In the genomic region with DNA sequence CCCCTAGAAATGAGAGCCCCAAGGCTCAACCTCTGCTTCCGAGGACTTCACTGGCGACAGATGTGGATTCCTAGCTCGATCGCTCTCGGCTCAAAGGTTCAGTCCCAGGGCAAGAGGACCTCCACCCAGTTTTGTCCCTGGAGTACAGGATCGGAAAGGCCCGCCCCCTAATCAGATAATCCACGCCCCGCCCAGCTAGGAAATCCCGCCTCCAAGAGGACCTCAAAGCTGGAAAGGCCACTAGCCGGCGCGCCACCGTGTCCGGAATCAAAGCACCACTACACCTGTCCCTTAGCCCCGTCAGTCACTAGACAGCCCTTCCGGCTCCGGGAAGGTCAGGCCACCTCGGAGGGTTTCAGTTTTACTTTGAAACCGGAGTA, we compare ENCODE assay signal across 8 mouse cellular contexts. TPM values are rescaled to one million over a fixed set of nuclear protein-coding genes. Genes with fewer than 3 reads are reported as not detected.
DNase-seq lines count a peak whose midpoint lies in the region; ATAC-seq and TF ChIP-seq lines count a peak whose summit lies in the region.

No protein-coding gene starts in this region.

- H3K4me2 ChIP-seq in heart, embryonic 11.5 days: peak overlapping the region; percentile 73
- peak overlapping the region; percentile 81 for H3K4me2 ChIP-seq in kidney, embryonic 16.5 days (replicated peaks; ENCODE audit: low read depth, low read length)
- peak overlapping the region; percentile 64 for H3K4me2 ChIP-seq in stomach, embryonic 16.5 days (ENCODE audit: low read depth, low read length)

- peak overlapping the region; percentile 80 for H3K9ac ChIP-seq in heart, embryonic 11.5 days (ENCODE audit: low read depth, low read length)
- H3K9ac ChIP-seq in kidney, embryonic 16.5 days (replicated peaks; ENCODE audit: low read length): peak overlapping the region; percentile 82
- peak overlapping the region; percentile 83 for H3K9ac ChIP-seq in liver, adult 2 months (ENCODE audit: low read depth, low read length)
- H3K9ac ChIP-seq in stomach, embryonic 16.5 days (ENCODE audit: low read length): peak overlapping the region; percentile 85

- H3K27me3 ChIP-seq in E14TG2a.4 (ENCODE audit: insufficient read depth, low read length): no peaks in the 10 kb centered on the region
- H3K27me3 ChIP-seq in erythroblast, embryonic 14.5 days (ENCODE audit: control insufficient read depth): 0 out of 2 replicates have a peak, but pooled peaks cover 3% of the 10 kb centered on the region
- no peaks in the 10 kb centered on the region for H3K27me3 ChIP-seq in heart, embryonic 11.5 days (ENCODE audit: control insufficient read depth, insufficient read depth, low read length)
- H3K27me3 ChIP-seq in kidney, embryonic 16.5 days (ENCODE audit: insufficient read depth, low read length): no peaks in the 10 kb centered on the region
- H3K27me3 ChIP-seq in liver, adult 2 months (ENCODE audit: control insufficient read depth, insufficient read depth, low read length): no peaks in the 10 kb centered on the region
- no peaks in the 10 kb centered on the region for H3K27me3 ChIP-seq in stomach, embryonic 16.5 days (ENCODE audit: control insufficient read depth, insufficient read depth, low read length)

- H3K9me3 ChIP-seq in E14TG2a.4 (ENCODE audit: low read length): no peaks in the 10 kb centered on the region
- H3K9me3 ChIP-seq in erythroblast, embryonic 14.5 days (ENCODE audit: control insufficient read depth, low read length): 0 out of 2 replicates have a peak, but pooled peaks cover 2% of the 10 kb centered on the region
- H3K9me3 ChIP-seq in heart, embryonic 11.5 days (replicated peaks; ENCODE audit: control insufficient read depth, low read length): no peaks in the 10 kb centered on the region
- H3K9me3 ChIP-seq in kidney, embryonic 16.5 days (ENCODE audit: low read length): no peaks in the 10 kb centered on the region
- H3K9me3 ChIP-seq in stomach, embryonic 16.5 days (replicated peaks; ENCODE audit: control insufficient read depth, low read length): no peaks in the 10 kb centered on the region

- peak; percentile 43 for ATAC-seq in heart, embryonic 11.5 days (replicated peaks; ENCODE audit: insufficient number of reproducible peaks, low FRiP score, low TSS enrichment)
- peak; percentile 67 for ATAC-seq in kidney, embryonic 16.5 days (ENCODE audit: low FRiP score, low TSS enrichment)
- peak; percentile 38 for ATAC-seq in stomach, embryonic 16.5 days (ENCODE audit: insufficient read depth, low FRiP score)

- H3K79me2 ChIP-seq in liver, adult 2 months (ENCODE audit: control insufficient read depth, insufficient read depth, low read length): no peaks in the 10 kb centered on the region; the same call in 1 of the 2 replicates

- peak; percentile 39 for DNase-seq in brain, embryonic 18.5 days (ENCODE audit: low read depth, low spot score)
- DNase-seq in liver, adult 2 months (ENCODE audit: extremely low read depth, low read depth, low spot score): peak; percentile 82
- peak; percentile 19 to 58 for DNase-seq in monocyte, adult 2 months (ENCODE audit: low read depth in 1 of 2, low spot score in 2 of 2)

- under 1% methylated on average over 20 of the region's 20 CpGs for WGBS in heart, embryonic 11.5 days (ENCODE audit: insufficient replicate concordance)
- 0% methylated on average over 20 of the region's 20 CpGs for WGBS in kidney, embryonic 16.5 days
- 0% methylated on average over 20 of the region's 20 CpGs for WGBS in liver, adult 2 months
- 0% methylated on average over 20 of the region's 20 CpGs for WGBS in stomach, embryonic 16.5 days

- TF ChIP-seq POLR2A in liver, adult 2 months (IDR thresholded peaks at IDR 0.05; ENCODE audit: extremely low read depth, insufficient read depth, low read length): peak; percentile 74

- peaks cover 38% of the 10 kb centered on the region for H3K36me3 ChIP-seq in E14TG2a.4 (ENCODE audit: insufficient read depth, low read length)
- peaks cover 37% of the 10 kb centered on the region for H3K36me3 ChIP-seq in erythroblast, embryonic 14.5 days (ENCODE audit: control insufficient read depth)
- H3K36me3 ChIP-seq in heart, embryonic 11.5 days (ENCODE audit: control insufficient read depth, insufficient read depth, low read length): peaks cover 15% of the 10 kb centered on the region
- H3K36me3 ChIP-seq in kidney, embryonic 16.5 days (ENCODE audit: insufficient read depth, low read length): peaks cover 29% of the 10 kb centered on the region
- peaks cover 6% of the 10 kb centered on the region; the same call in 1 of the 2 replicates for H3K36me3 ChIP-seq in liver, adult 2 months (ENCODE audit: control insufficient read depth, insufficient read depth, low read length)
- peaks cover 11% of the 10 kb centered on the region for H3K36me3 ChIP-seq in stomach, embryonic 16.5 days (ENCODE audit: control insufficient read depth, insufficient read depth, low read length)

- H3K27ac ChIP-seq in heart, embryonic 11.5 days (ENCODE audit: low read depth, low read length): peak overlapping the region; percentile 95
- peak overlapping the region; percentile 96 for H3K27ac ChIP-seq in kidney, embryonic 16.5 days (ENCODE audit: low read length)
- H3K27ac ChIP-seq in liver, adult 2 months (replicated peaks; ENCODE audit: insufficient read depth, low read depth, low read length): peak overlapping the region; percentile 88
- H3K27ac ChIP-seq in stomach, embryonic 16.5 days (ENCODE audit: low read length): peak overlapping the region; percentile 97

- no peak for TF ChIP-seq CTCF in E14TG2a.4 (conservative IDR thresholded peaks at IDR 0.05; ENCODE audit: low read length)
- no peak for TF ChIP-seq CTCF in liver, adult 2 months (IDR thresholded peaks at IDR 0.05; ENCODE audit: low read depth, low read length)

- H3K4me1 ChIP-seq in E14TG2a.4 (replicated peaks; ENCODE audit: low read depth, low read length): peaks cover 29% of the 10 kb centered on the region
- H3K4me1 ChIP-seq in erythroblast, embryonic 14.5 days (ENCODE audit: control insufficient read depth): peaks cover 36% of the 10 kb centered on the region
- peaks cover 7% of the 10 kb centered on the region; the same call in 1 of the 2 replicates for H3K4me1 ChIP-seq in heart, embryonic 11.5 days (ENCODE audit: control insufficient read depth, insufficient read depth, low read length)
- peaks cover 12% of the 10 kb centered on the region for H3K4me1 ChIP-seq in kidney, embryonic 16.5 days (ENCODE audit: insufficient read depth, low read length)
- peaks cover 8% of the 10 kb centered on the region; the same call in 1 of the 2 replicates for H3K4me1 ChIP-seq in liver, adult 2 months (ENCODE audit: control insufficient read depth, insufficient read depth, low read length)
- H3K4me1 ChIP-seq in stomach, embryonic 16.5 days (ENCODE audit: control insufficient read depth, insufficient read depth, low read length): 0 out of 2 replicates have a peak, but pooled peaks cover 3% of the 10 kb centered on the region

- H3K4me3 ChIP-seq in E14TG2a.4 (replicated peaks; ENCODE audit: low read length): peak overlapping the region; percentile 95
- peak overlapping the region; percentile 89 for H3K4me3 ChIP-seq in erythroblast, embryonic 14.5 days (replicated peaks)
- peak overlapping the region; percentile 80 for H3K4me3 ChIP-seq in heart, embryonic 11.5 days (ENCODE audit: low read depth, low read length)
- H3K4me3 ChIP-seq in kidney, embryonic 16.5 days (ENCODE audit: low read length): peak overlapping the region; percentile 65
- H3K4me3 ChIP-seq in liver, adult 2 months (ENCODE audit: insufficient read depth, low read depth, low read length): peak overlapping the region; percentile 73
- peak overlapping the region; percentile 77 for H3K4me3 ChIP-seq in stomach, embryonic 16.5 days (replicated peaks; ENCODE audit: low read length)

RNA-seq across cellular contexts. Expression of a gene that starts 0.9 kb away (rescaled TPM):
- polyA plus RNA-seq in erythroblast, embryonic 14.5 days (2012): 3.7 and 4.8 TPM in 2 replicates
- 119 and 121 TPM in 2 replicates for polyA plus RNA-seq in heart, embryonic 11.5 days (2014; fragmentation: Nextera tagmentation; extraction: Ambion mirVana)
- polyA plus RNA-seq in kidney, embryonic 16.5 days (2015; fragmentation: Nextera tagmentation; extraction: Ambion mirVana): 168 and 184 TPM in 2 replicates
- 89.8 and 102 TPM in 2 replicates for total RNA-seq in liver, adult 2 months (2014; rRNA removed)
- 106 and 111 TPM in 2 replicates for polyA plus RNA-seq in liver, adult 2 months (2012; rRNA removed)
- 125 and 139 TPM in 2 replicates for polyA plus RNA-seq in stomach, embryonic 16.5 days (2015; fragmentation: Nextera tagmentation; extraction: Ambion mirVana)

RNA-seq across cellular contexts. Expression of a gene that starts 38.6 kb away (rescaled TPM):
- not detected in 2 replicates for polyA plus RNA-seq in erythroblast, embryonic 14.5 days (2012)
- 0.30 TPM in 1 of 2 replicates, not detected in the other for polyA plus RNA-seq in heart, embryonic 11.5 days (2014; fragmentation: Nextera tagmentation; extraction: Ambion mirVana)
- 1.0 and 3.0 TPM in 2 replicates for polyA plus RNA-seq in kidney, embryonic 16.5 days (2015; fragmentation: Nextera tagmentation; extraction: Ambion mirVana)
- total RNA-seq in liver, adult 2 months (2014; rRNA removed): 0.28 and 1.5 TPM in 2 replicates
- not detected in 2 replicates for polyA plus RNA-seq in liver, adult 2 months (2012; rRNA removed)
- 6.0 and 6.6 TPM in 2 replicates for polyA plus RNA-seq in stomach, embryonic 16.5 days (2015; fragmentation: Nextera tagmentation; extraction: Ambion mirVana)

RNA-seq across cellular contexts. Expression of a gene that starts 43.3 kb away (rescaled TPM):
- 0.03 and 0.12 TPM in 2 replicates for polyA plus RNA-seq in erythroblast, embryonic 14.5 days (2012)
- 428 and 477 TPM in 2 replicates for polyA plus RNA-seq in heart, embryonic 11.5 days (2014; fragmentation: Nextera tagmentation; extraction: Ambion mirVana)
- polyA plus RNA-seq in kidney, embryonic 16.5 days (2015; fragmentation: Nextera tagmentation; extraction: Ambion mirVana): 41.6 and 53.6 TPM in 2 replicates
- 3.1 and 4.0 TPM in 2 replicates for total RNA-seq in liver, adult 2 months (2014; rRNA removed)
- 2.4 and 2.5 TPM in 2 replicates for polyA plus RNA-seq in liver, adult 2 months (2012; rRNA removed)
- polyA plus RNA-seq in stomach, embryonic 16.5 days (2015; fragmentation: Nextera tagmentation; extraction: Ambion mirVana): 166 and 194 TPM in 2 replicates

RNA-seq across cellular contexts. Expression of a gene that starts 52.5 kb away (rescaled TPM):
- not detected in 2 replicates for polyA plus RNA-seq in erythroblast, embryonic 14.5 days (2012)
- 0.51 and 0.74 TPM in 2 replicates for polyA plus RNA-seq in heart, embryonic 11.5 days (2014; fragmentation: Nextera tagmentation; extraction: Ambion mirVana)
- polyA plus RNA-seq in kidney, embryonic 16.5 days (2015; fragmentation: Nextera tagmentation; extraction: Ambion mirVana): 0.54 and 0.87 TPM in 2 replicates
- total RNA-seq in liver, adult 2 months (2014; rRNA removed): under 0.01 and 0.13 TPM in 2 replicates
- polyA plus RNA-seq in liver, adult 2 months (2012; rRNA removed): not detected in 2 replicates
- polyA plus RNA-seq in stomach, embryonic 16.5 days (2015; fragmentation: Nextera tagmentation; extraction: Ambion mirVana): 2.0 and 2.6 TPM in 2 replicates

RNA-seq across cellular contexts. Expression of a gene that starts 58.2 kb away (rescaled TPM):
- 0.10 and 0.18 TPM in 2 replicates for polyA plus RNA-seq in erythroblast, embryonic 14.5 days (2012)
- polyA plus RNA-seq in heart, embryonic 11.5 days (2014; fragmentation: Nextera tagmentation; extraction: Ambion mirVana): 60.7 and 66.5 TPM in 2 replicates
- polyA plus RNA-seq in kidney, embryonic 16.5 days (2015; fragmentation: Nextera tagmentation; extraction: Ambion mirVana): 61.4 and 61.5 TPM in 2 replicates
- 0.55 and 1.5 TPM in 2 replicates for total RNA-seq in liver, adult 2 months (2014; rRNA removed)
- polyA plus RNA-seq in liver, adult 2 months (2012; rRNA removed): 1.7 and 3.4 TPM in 2 replicates
- polyA plus RNA-seq in stomach, embryonic 16.5 days (2015; fragmentation: Nextera tagmentation; extraction: Ambion mirVana): 41.1 and 41.2 TPM in 2 replicates

Comparison
In these comparisons a context has a peak if more than half of its experiments do, and no peak if none do; other contexts are left out.
1. Peak in every context shown above with its lines: DNase-seq, ATAC-seq, H3K4me3 ChIP-seq and H3K27ac ChIP-seq.
2. RNA of a gene that starts 0.9 kb away (polyA plus RNA-seq): 168 to 184 TPM in kidney, embryonic 16.5 days, 125 to 139 TPM in stomach, embryonic 16.5 days, 119 to 121 TPM in heart, embryonic 11.5 days and 106 to 111 TPM in liver, adult 2 months; 3.7 to 4.8 TPM in erythroblast, embryonic 14.5 days; every median in the first group is over 10 times any median in the second.
3. RNA of a gene that starts 43.3 kb away (polyA plus RNA-seq): 428 to 477 TPM in heart, embryonic 11.5 days, 166 to 194 TPM in stomach, embryonic 16.5 days and 41.6 to 53.6 TPM in kidney, embryonic 16.5 days; 2.4 to 2.5 TPM in liver, adult 2 months and 0.03 to 0.12 TPM in erythroblast, embryonic 14.5 days; every median in the first group is over 10 times any median in the second.